Mouse (Mus musculus) thymus, adult 2 months (tissue): Measurements from ENCODE around the gene Gm20388.

Experiments used
- CTCF ChIP-seq: fragments of 200-500 bp; IDR thresholded peaks from 2 replicates; pipeline ENCODE4 v1.5.1; 2012; ENCODE audit warnings: mild to moderate bottlenecking, control low read depth, low read length, moderate library complexity, borderline replicate concordance; ENCODE audit not compliant: control insufficient read depth, poor library complexity, insufficient read depth; ENCODE audit errors: extremely low read depth
- POLR2A ChIP-seq: fragments of 200-500 bp; IDR thresholded peaks from 2 replicates; pipeline ENCODE4 v1.6.1; 2012; ENCODE audit warnings: mild to moderate bottlenecking, low read length, control low read depth, moderate library complexity; ENCODE audit not compliant: control insufficient read depth, poor library complexity, insufficient read depth; ENCODE audit errors: extremely low read depth

GRCm38 (mm10) chr8:120741001-120741400, 830.4 kb downstream of the Gm20388 start:
- TF ChIP-seq POLR2A (no peak), CTCF (no peak)
